Mouse (Mus musculus) cerebellum, adult 2 months (tissue): ENCODE results near the gene Cpox.

Source experiments
- CTCF ChIP-seq: fragments of 200-500 bp; IDR thresholded peaks from 2 replicates; pipeline ENCODE4 v1.5.1; 2011; ENCODE audit warnings: low read depth, mild to moderate bottlenecking, control low read depth, low read length, moderate library complexity, borderline replicate concordance; ENCODE audit not compliant: insufficient read depth
- POLR2A ChIP-seq: fragments of 200-500 bp; IDR thresholded peaks from 2 replicates; pipeline ENCODE4 v1.6.1; 2011; ENCODE audit warnings: low read length, control low read depth, borderline replicate concordance; ENCODE audit not compliant: insufficient read depth

- TF ChIP-seq CTCF: no peak
- no peak for TF ChIP-seq POLR2A
Measured at GRCm38 (mm10) chr16:58707276-58707905, 37.3 kb downstream of the Cpox start.
